Mouse (Mus musculus) T-cell, adult 2 months (primary cell): ENCODE measurements around the gene Pbdc1.
"Not testable (repeated sequence)": the region's sequence is repeated elsewhere in the genome, so short reads cannot be mapped to it uniquely, and the experiment has no call there.

Experiments
- DNase-seq: peaks from one replicate; pipeline ENCODE4 v3.0.0; 2022; ENCODE audit warnings: low spot score

Gene Pbdc1

DNA sequence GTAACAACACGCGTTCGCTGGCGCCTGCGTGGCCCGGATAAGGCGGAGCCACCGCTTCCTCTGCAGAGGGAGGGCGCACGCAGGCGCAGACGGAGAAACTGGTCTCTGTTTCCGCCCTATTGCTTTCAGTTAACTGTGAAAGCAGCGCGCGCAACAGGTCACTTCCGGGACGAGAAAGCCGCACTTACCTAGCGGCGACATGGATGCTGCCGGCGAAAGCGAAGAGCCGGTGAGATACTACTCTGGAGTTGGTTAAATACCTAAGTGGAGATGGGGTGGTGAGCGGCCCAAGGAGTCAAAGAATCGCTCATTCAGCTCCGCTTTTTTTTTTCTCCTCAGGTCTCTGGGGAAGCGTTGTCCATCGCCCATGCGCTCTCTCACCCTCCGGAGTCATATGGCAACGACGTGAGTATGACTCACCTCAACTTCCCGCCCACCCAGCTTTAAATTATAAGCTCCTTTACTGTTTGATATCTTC is at the start of gene Pbdc1:
Pbdc1 (plus strand) TSS at position 142 of the 478 bp plus-strand sequence.
- DNase-seq: peak; percentile 90

DNA sequence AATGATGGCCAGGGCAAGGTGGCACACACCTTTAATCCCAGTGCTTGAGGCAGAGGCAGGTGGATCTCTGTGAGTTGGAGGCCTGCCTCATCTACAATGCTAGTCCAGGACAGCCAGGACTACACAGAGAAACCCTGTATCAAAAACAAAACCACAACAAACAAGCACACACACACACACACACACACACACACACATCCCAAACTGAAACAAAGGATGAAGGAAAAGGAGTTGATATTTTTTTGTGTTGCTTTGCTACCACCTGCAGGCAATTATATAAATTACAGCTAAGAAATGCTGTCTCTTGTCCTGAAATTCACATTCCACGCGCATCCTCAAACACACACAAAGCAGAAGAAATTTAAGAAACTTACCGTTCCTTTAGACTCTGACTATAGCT is 41.9 kb upstream of the Pbdc1 start:
- no peak for DNase-seq

GRCm38 (mm10) chrX:105064294-105064693 is 15.3 kb upstream of the Pbdc1 start:
- DNase-seq: no peak

DNA sequence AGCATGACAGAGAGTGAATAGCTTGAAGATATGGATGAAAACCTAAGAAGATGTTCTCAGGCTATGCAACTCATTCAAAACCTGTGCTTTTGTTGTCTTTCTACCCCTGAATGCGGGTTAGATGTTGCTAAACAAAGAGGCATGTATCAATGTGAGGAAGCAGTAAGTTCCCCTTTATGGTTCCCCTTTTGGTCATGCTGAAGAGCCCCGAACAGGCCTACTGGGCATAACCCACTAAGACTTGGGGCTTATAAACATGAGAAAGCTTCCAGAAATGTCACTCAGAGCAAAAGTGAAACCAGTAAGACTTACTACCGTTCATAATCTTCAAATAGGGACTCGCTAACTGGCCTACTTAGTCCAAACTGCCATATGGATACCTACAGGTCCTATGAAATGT is 14.8 kb upstream of the Pbdc1 start:
- no peak for DNase-seq

- peak; percentile 60 for DNase-seq
These were observed 9.7 kb upstream of the Pbdc1 start for GRCm38 (mm10) chrX:105069671-105070503.

DNA sequence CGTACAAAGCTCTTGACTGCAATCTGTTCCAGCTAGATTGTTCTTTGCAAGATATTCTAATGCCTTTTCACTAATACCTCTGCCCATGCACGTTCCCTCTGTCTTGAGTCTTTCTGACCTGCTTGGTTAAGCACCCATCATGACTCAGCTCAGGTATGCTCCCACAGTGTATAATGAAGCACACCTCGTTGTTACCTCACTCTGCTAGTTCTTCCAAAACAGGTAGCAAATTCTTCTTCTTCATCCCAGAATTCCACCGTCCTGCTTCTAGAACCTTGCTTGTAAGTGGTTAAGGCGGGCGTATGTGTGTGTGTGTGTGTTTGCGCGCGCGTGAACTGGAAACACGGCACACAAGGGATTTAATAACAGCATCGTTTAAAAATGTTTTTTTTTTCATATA is 405 bp upstream of the Pbdc1 start:
- DNase-seq: no peak

DNA sequence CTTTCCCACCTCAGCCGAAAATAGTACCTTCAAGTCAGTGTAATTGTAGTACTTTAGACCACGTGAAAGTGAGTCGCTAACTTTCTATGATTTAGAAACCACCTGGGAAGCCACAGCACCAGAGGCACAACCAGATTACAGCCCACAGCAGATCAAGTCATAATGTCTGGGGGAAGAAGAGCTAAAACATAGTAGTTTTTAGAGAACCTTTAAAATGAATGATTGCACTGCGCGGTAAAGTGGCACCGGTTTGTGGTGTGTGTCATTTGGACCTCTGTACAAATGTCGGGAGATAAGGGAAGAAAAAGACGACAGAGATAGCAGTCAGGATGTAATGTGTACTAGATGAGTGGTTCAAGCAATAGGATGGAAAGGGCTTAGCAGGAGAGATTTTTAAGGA is 540 bp downstream of the Pbdc1 start:
- DNase-seq: no peak

DNA sequence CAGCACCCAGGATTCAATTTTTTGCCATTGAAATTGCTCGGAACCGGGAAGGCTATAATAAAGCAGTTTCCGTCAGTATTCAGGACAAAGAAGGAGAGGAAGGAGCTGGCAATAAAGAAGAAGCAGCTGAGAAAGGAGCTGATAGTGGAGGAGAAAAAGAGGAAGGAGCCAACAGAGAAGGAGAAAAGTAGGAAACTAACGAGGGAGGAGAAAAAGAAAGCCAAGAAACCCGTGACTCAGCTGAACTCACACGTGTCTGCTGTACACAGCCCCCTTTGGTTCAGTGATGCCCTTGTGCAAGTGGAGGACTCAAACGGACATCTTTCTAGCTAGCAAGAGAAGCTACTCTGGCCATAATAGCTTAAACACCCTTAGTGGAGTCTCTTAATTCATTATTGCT is 3.5 kb downstream of the Pbdc1 start:
- not testable (repeated sequence) for DNase-seq

GRCm38 (mm10) chrX:105104175-105104574 is 24.6 kb downstream of the Pbdc1 start:
- peak; percentile 1 for DNase-seq

DNA sequence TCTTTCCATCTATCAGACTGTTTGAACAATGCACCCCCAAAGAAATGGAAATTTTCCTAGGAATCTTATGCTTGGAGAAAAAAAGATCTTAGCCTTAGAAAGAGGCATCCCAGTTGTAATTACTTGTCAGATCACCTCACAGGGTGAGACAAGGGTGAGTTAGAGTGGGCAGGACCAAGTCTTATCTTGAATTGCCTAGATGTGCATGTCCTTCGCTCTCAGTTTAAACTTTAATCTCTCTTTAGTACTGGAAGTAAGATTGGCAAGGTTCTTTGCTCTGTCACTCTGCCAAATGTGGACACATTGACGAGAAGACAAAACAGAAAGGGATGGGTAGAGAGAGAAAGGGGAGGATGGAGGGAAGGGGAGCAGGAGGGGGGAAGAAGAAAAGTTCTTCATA is 35.4 kb downstream of the Pbdc1 start:
- no peak for DNase-seq

DNA sequence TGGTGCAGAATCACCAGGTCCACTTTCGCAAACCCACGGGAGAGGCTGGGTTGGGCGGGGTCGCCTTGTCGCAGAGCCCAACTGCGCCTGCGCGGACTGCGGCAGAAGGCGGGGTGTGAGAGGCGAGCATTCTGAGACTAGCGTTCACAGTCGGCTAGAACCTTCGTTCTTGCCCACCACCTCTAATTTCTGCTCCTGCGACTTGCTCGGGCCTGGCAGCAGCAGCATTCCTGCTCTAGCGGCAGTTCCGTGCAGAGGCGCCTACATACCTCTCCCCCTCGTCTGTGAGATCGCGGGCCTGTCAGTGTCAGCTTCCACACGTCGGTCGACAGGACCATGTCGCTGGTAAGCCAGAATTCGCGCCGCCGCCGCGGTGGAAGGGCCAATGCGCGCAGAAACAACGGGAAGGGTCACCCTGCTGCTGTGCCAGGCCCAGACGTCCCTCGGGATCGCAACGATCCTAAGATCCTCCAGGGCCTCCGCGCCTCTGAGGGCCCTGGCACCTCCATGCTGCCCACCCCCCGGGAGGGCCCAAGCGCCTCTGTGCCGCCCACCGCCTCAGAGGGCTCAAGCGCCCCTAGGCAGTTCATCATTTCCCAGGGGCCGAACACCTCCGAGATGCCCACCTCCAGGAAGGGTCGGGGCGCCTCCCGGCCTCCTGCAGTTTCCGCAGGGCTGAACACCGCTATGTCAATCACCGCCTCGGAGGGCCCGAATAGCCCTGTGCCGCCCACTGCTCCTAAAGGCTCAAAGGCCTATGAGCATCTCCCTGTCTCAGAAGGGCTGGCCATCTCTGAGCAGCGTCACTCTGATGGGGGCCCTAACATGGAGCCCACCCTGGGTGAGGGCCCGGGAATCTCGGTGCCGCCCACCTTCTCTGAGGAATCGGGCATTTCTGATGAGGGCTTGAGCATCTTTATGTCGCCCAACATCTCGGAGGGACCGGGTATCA is 41.0 kb downstream of the Pbdc1 start, which contains the start of gene Magee1:
Magee1 (plus strand) TSS at position 104 of the 952 bp plus-strand sequence.
- DNase-seq: peak; percentile 61

DNA sequence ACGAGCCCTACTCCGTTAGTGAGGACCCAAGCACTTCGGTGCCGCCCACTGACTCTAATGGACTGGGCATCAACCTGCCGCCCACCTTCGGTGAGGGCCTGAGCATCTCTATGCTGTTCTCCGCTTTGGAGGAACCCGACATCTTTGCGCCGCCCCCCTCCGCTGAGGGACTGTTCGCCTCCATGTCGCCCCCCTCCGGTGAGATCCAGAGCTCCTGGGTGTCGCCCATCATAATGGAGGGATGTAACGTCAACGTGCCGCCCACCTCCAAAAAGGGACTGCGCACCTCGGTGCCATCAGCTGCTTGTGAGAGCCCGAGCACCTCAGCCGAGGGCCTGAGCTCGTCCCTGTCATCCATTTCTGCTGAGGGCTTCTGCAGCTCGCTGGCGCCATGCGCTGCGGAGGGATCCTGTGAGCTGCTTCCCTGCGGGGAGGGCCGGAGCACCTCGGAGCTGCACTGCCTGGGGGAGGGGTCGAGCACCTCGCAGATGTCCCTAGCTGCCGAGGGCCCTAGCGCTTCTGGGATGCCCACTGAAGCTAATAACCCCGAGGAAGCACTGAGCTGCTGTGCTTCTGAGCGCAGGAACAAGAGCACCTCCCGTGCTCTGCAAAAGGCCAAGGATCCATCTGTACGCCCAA is 41.8 kb downstream of the Pbdc1 start:
- peak; percentile 74 for DNase-seq

GRCm38 (mm10) chrX:105124903-105125302 is 45.3 kb downstream of the Pbdc1 start:
- no peak for DNase-seq

- DNase-seq: no peak
These were observed 72.4 kb downstream of the Pbdc1 start for GRCm38 (mm10) chrX:105151872-105152461.

DNA sequence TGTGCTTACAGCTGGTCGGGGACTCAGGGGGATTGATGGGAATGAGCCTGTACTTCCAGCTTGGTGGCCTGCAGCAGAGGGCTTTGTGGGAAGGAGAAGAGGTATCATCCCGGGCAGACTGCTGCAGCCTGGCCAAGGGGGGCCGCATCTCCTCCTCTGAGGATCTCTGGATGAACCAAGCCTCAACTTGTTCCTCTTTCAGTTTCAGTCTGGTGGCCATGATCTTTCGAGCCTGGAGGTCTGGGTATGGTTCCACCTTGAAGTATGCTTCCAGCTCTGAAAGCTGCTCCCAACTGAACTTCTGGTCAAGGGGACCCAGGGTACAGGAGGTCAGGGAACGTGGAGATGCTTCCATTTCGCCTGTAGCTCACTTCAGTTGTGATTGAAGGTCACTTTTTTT is 85.5 kb downstream of the Pbdc1 start:
- DNase-seq: not testable (repeated sequence)
